33 mouse cellular contexts compared by ENCODE assay signal in the genomic region with DNA sequence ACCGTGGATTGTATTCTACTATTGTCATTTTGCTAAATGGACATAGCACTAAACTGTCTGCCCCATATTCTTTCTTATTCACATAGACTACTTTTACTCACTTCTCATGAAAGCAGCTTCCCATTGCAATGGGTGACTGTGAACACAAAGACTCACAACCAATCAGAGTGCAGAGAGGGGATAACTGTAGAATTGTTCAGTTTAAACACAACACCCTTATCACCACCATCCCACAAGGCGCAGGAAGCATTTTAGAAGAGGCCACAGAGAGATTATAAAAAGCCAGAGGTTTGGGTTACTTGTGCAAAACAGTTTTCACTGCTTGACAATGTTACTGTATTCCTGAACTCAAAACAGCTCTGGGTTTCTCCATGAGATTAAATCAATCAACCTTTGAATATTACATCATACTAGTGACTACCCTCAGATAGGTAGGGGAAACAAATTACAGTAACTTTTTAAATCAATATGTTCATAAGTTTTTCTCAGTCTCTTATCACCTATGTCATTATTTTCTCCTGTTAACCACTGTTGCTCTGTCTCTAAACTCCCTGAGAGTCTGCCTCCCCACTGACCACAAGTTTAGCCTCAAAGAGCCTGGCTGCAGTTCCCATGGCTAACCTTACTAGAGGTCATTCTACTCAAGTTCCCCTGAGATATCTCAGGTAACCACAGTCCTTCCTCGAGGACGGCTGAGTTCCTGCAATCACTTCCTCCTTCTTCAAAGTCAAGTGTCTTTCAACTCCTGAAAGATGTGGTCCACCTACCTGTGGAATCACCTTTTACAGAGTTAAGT. TPM values are rescaled to one million over a fixed set of nuclear protein-coding genes. Genes with fewer than 3 reads are reported as not detected.
DNase-seq lines count a peak whose midpoint lies in the region; ATAC-seq and TF ChIP-seq lines count a peak whose summit lies in the region.
"Had no signal": no experiment of that assay in that cellular context is flagged by ENCODE, and none has a peak within 500 bp of the region (broad histone marks: within the 10 kb centered on the region; RNA-seq: fewer than 3 reads in every experiment).

No protein-coding gene starts in this region.

- DNase-seq in 416B (ENCODE audit: low read depth) (peak; percentile 15), MEL (ENCODE audit: low read depth, low spot score) (peak; percentile 96)
- no peak for DNase-seq in gastrocnemius, postnatal 25 days
- no peak for DNase-seq in adrenal gland, adult 2 months
- DNase-seq: adrenal gland, postnatal 36 days; cerebellum, adult 11 months; cerebellum, postnatal 14 days; gastrocnemius, adult 2 months; kidney, adult 18-20 months; kidney, postnatal 14 days; layer of hippocampus, postnatal 36 days; right cerebral cortex, postnatal 14 days had no signal

- H3K4me2 ChIP-seq in intestine, embryonic 16.5 days (ENCODE audit: low read depth, low read length) = no peak overlapping the region
- no peak overlapping the region for H3K4me2 ChIP-seq in liver, embryonic 16.5 days (ENCODE audit: low read depth, low read length)
- H3K4me2 ChIP-seq: embryonic facial prominence, embryonic 12.5 days; forebrain, embryonic 12.5 days; heart, embryonic 11.5 days; midbrain, embryonic 12.5 days had no signal

- H3K27me3 ChIP-seq in MEL (ENCODE audit: control insufficient read depth in 1 of 2, insufficient read depth in 2 of 2, low read length in 2 of 2) = no peaks in the 10 kb centered on the region
- H3K27me3 ChIP-seq in intestine, embryonic 16.5 days (replicated peaks; ENCODE audit: control insufficient read depth, insufficient read depth, low read length) = no peaks in the 10 kb centered on the region
- no peaks in the 10 kb centered on the region for H3K27me3 ChIP-seq in liver, embryonic 16.5 days (ENCODE audit: control insufficient read depth, insufficient read depth, low read depth, low read length)
- H3K27me3 ChIP-seq: embryonic facial prominence, embryonic 12.5 days; forebrain, embryonic 12.5 days; midbrain, embryonic 12.5 days had no signal

- TF ChIP-seq POLR2A in MEL (IDR thresholded peaks at IDR 0.05; ENCODE audit: control insufficient read depth in 1 of 2, insufficient read depth in 1 of 2, low read depth in 1 of 2, low read length in 2 of 2, poor library complexity in 1 of 2) = peak in 1 of 2 experiments; percentile 52; a peak in 1 of 4 replicates

- peaks cover 0 to 32% of the 10 kb centered on the region in 2 experiments; a peak in 2 of 4 replicates for H3K36me3 ChIP-seq in MEL (ENCODE audit: control insufficient read depth in 1 of 2, insufficient read depth in 2 of 2, low read length in 2 of 2)
- H3K36me3 ChIP-seq in intestine, embryonic 16.5 days (ENCODE audit: control insufficient read depth, insufficient read depth, low read length) = no peaks in the 10 kb centered on the region
- no peaks in the 10 kb centered on the region for H3K36me3 ChIP-seq in liver, embryonic 16.5 days (ENCODE audit: control insufficient read depth, insufficient read depth)
- H3K36me3 ChIP-seq: embryonic facial prominence, embryonic 12.5 days; forebrain, embryonic 12.5 days; hindbrain, embryonic 10.5 days; midbrain, embryonic 12.5 days had no signal

- no peaks in the 10 kb centered on the region for H3K79me2 ChIP-seq in MEL (ENCODE audit: control insufficient read depth, insufficient read depth, low read length, poor library complexity)

- no peaks in the 10 kb centered on the region for H3K9me3 ChIP-seq in MEL (replicated peaks; ENCODE audit: insufficient read depth, low read length)
- H3K9me3 ChIP-seq in intestine, embryonic 16.5 days (ENCODE audit: control insufficient read depth, low read length) = no peaks in the 10 kb centered on the region
- no peaks in the 10 kb centered on the region for H3K9me3 ChIP-seq in liver, embryonic 16.5 days (replicated peaks; ENCODE audit: control insufficient read depth, low read length)
- H3K9me3 ChIP-seq: embryonic facial prominence, embryonic 12.5 days; forebrain, embryonic 12.5 days; hindbrain, embryonic 10.5 days; midbrain, embryonic 12.5 days had no signal

- no peak overlapping the region; a peak in 1 of 4 replicates for H3K4me3 ChIP-seq in MEL (ENCODE audit: control insufficient read depth in 1 of 2, insufficient read depth in 1 of 2, low read depth in 2 of 2, low read length in 2 of 2)
- no peak overlapping the region for H3K4me3 ChIP-seq in intestine, embryonic 16.5 days (ENCODE audit: low read length)
- no peak overlapping the region for H3K4me3 ChIP-seq in liver, embryonic 16.5 days (ENCODE audit: low read depth, low read length)
- H3K4me3 ChIP-seq: embryonic facial prominence, embryonic 12.5 days; erythroblast, embryonic 14.5 days; forebrain, embryonic 12.5 days; gastrocnemius, adult 2 months; hindbrain, embryonic 10.5 days; layer of hippocampus, adult 2 months; midbrain, embryonic 12.5 days had no signal

- no peak for TF ChIP-seq CTCF in MEL (IDR thresholded peaks at IDR 0.05 in 2 of 3, conservative IDR thresholded peaks at IDR 0.05 in 1 of 3; ENCODE audit: control insufficient read depth in 1 of 3, insufficient read depth in 1 of 3, low read depth in 2 of 3, low read length in 3 of 3, poor library complexity in 1 of 3, severe bottlenecking in 1 of 3)

- peak; percentile 53; the same call in 1 of the 2 replicates for ATAC-seq in intestine, embryonic 16.5 days
- peak; percentile 56; the same call in 1 of the 2 replicates for ATAC-seq in liver, embryonic 16.5 days (ENCODE audit: low read depth)
- ATAC-seq in erythroblast, adult 5-6 weeks (replicated peaks; ENCODE audit: low FRiP score, poor library complexity, severe bottlenecking) = no peak
- ATAC-seq: hindbrain, postnatal 0 days had no signal

- peak overlapping the region; percentile 96 for H3K27ac ChIP-seq in MEL (ENCODE audit: control insufficient read depth, low read depth, low read length)
- H3K27ac ChIP-seq in intestine, embryonic 16.5 days (ENCODE audit: low read length) = no peak overlapping the region
- no peak overlapping the region for H3K27ac ChIP-seq in liver, embryonic 16.5 days (ENCODE audit: low read length)
- H3K27ac ChIP-seq: embryonic facial prominence, embryonic 12.5 days; forebrain, embryonic 12.5 days; gastrocnemius, adult 2 months; hindbrain, embryonic 10.5 days; hindbrain, postnatal 0 days; layer of hippocampus, adult 2 months; macrophage; midbrain, embryonic 12.5 days had no signal

- TF ChIP-seq RAD21 in MEL (IDR thresholded peaks at IDR 0.05; ENCODE audit: low read depth, low read length) = no peak

- peaks cover 15 to 23% of the 10 kb centered on the region in 2 experiments for H3K4me1 ChIP-seq in MEL (ENCODE audit: control insufficient read depth in 1 of 2, insufficient read depth in 2 of 2, low read length in 2 of 2)
- no peaks in the 10 kb centered on the region for H3K4me1 ChIP-seq in intestine, embryonic 16.5 days (ENCODE audit: control insufficient read depth, insufficient read depth, low read length)
- no peaks in the 10 kb centered on the region for H3K4me1 ChIP-seq in liver, embryonic 16.5 days (ENCODE audit: control insufficient read depth, low read depth, low read length)
- H3K4me1 ChIP-seq: embryonic facial prominence, embryonic 12.5 days; forebrain, embryonic 12.5 days; hindbrain, embryonic 10.5 days; midbrain, embryonic 12.5 days had no signal

- peak; percentile 99 for TF ChIP-seq EP300 in MEL (IDR thresholded peaks at IDR 0.05; ENCODE audit: low read depth in 1 of 2, low read length in 2 of 2)

- WGBS in intestine, embryonic 16.5 days = 72% methylated on average over 4 of the region's 4 CpGs
- WGBS in liver, embryonic 16.5 days (ENCODE audit: insufficient replicate concordance) = 27% methylated on average over 4 of the region's 4 CpGs

- peak overlapping the region; percentile 63 for H3K9ac ChIP-seq in MEL (ENCODE audit: control insufficient read depth, low read depth, low read length, poor library complexity, severe bottlenecking)
- no peak overlapping the region for H3K9ac ChIP-seq in intestine, embryonic 16.5 days (ENCODE audit: low read depth, low read length)
- no peak overlapping the region for H3K9ac ChIP-seq in liver, embryonic 16.5 days (ENCODE audit: low read depth, low read length)
- H3K9ac ChIP-seq: embryonic facial prominence, embryonic 12.5 days; forebrain, embryonic 12.5 days; midbrain, embryonic 12.5 days had no signal

TF ChIP-seq in MEL, 35 proteins besides CTCF, POLR2A, EP300 and RAD21 (continues in another document):
- TF ChIP-seq SIN3A (IDR thresholded peaks at IDR 0.05; ENCODE audit: low read length) (peak; percentile 83), USF1 (IDR thresholded peaks at IDR 0.05; ENCODE audit: low read depth, low read length) (no peak), ETS1 (IDR thresholded peaks at IDR 0.05; ENCODE audit: low read depth, low read length) (peak; percentile 92), HCFC1 (IDR thresholded peaks at IDR 0.05; ENCODE audit: low read depth, low read length) (peak; percentile 34; the same call in 1 of the 2 replicates), ZC3H11A (IDR thresholded peaks at IDR 0.05; ENCODE audit: low read depth, low read length) (peak; percentile 12; the same call in 1 of the 2 replicates), ELF1 (IDR thresholded peaks at IDR 0.05; ENCODE audit: low read depth, low read length) (peak; percentile 14; the same call in 1 of the 2 replicates), MAX (IDR thresholded peaks at IDR 0.05; ENCODE audit: low read length) (peak; percentile 29; the same call in 1 of the 2 replicates), MYC (IDR thresholded peaks at IDR 0.05; ENCODE audit: low read depth, low read length) (peak; percentile 71), NELFE (IDR thresholded peaks at IDR 0.05; ENCODE audit: low read depth, low read length) (0 out of 2 replicates have a peak, but pooled peaks have one; percentile 37), GATA1 (IDR thresholded peaks at IDR 0.05; ENCODE audit: low read depth, low read length) (peak; percentile 99), MYB (IDR thresholded peaks at IDR 0.05; ENCODE audit: low read depth, low read length) (peak; percentile 98), ZKSCAN1 (IDR thresholded peaks at IDR 0.05; ENCODE audit: low read depth, low read length) (no peak), MAZ (IDR thresholded peaks at IDR 0.05; ENCODE audit: low read depth, low read length) (no peak), RCOR1 (IDR thresholded peaks at IDR 0.05; ENCODE audit: low read depth, low read length) (peak; percentile 93), KAT2A (conservative IDR thresholded peaks at IDR 0.05; ENCODE audit: low read depth, low read length) (no peak)

RNA-seq across cellular contexts. Expression of a gene that starts 29.5 kb away (rescaled TPM):
- total RNA-seq in MEL (2012; rRNA removed) = not detected in 2 replicates
- polyA plus RNA-seq in MEL (2012; ENCODE audit: insufficient read depth in 1 of 2, insufficient read length in 2 of 2, low read depth in 1 of 2, low replicate concordance in 2 of 2, missing spikeins in 1 of 2) = not detected
- polyA plus RNA-seq in intestine, embryonic 16.5 days (2015; fragmentation: Nextera tagmentation; extraction: Ambion mirVana) = not detected in 2 replicates
- polyA plus RNA-seq in liver, embryonic 16.5 days (2015; fragmentation: Nextera tagmentation; extraction: Ambion mirVana) = not detected in 2 replicates
- total RNA-seq in gastrocnemius, postnatal 25 days (2021) = not detected
- total RNA-seq in erythroblast, adult 5-6 weeks (2015; ENCODE audit: low replicate concordance) = not detected in 2 replicates
- total RNA-seq in erythroblast, adult 5-6 weeks (2017; ENCODE audit: low replicate concordance) = not detected in 2 replicates
- total RNA-seq in adrenal gland, adult 2 months (2021) = not detected
- polyA plus RNA-seq in adrenal gland, adult 2 months (2012; rRNA removed) = not detected in 2 replicates
- total RNA-seq: adrenal gland, postnatal 36 days; gastrocnemius, adult 2 months; hindbrain, postnatal 0 days; layer of hippocampus, adult 2 months; layer of hippocampus, postnatal 36 days; left cerebral cortex, postnatal 14 days; monocyte, adult 5-6 weeks; neutrophil, adult 5-6 weeks had no signal
- polyA plus RNA-seq: C2C12; embryonic facial prominence, embryonic 12.5 days; erythroblast, embryonic 14.5 days; forebrain, embryonic 12.5 days; gonadal fat pad, adult 2 months; heart, embryonic 11.5 days; heart, postnatal 0 days; hindbrain, embryonic 10.5 days; hindbrain, postnatal 0 days; limb, embryonic 14.5 days; lung, embryonic 16.5 days; macrophage; midbrain, embryonic 12.5 days; thymus, postnatal 0 days had no signal

Comparison
In these comparisons a context has a peak if more than half of its experiments do, and no peak if none do; other contexts are left out.
1. DNase-seq: peak in 416B (single experiment) and MEL (single experiment); none in gastrocnemius, postnatal 25 days (single experiment) and adrenal gland, adult 2 months (single experiment).